Mouse (Mus musculus): Measurements from ENCODE around the gene Cpne8. TPM values are rescaled to one million over a fixed set of nuclear protein-coding genes. Genes with fewer than 3 reads are reported as not detected.
A peak's percentile ranks its signal among the peaks of the same experiment; 100 is the strongest.

Cpne8 gene
- 15.3 and 16.8 TPM in 2 replicates for total RNA-seq (2014; rRNA removed)
- 28.1 and 29.1 TPM in 2 replicates for polyA plus RNA-seq (2015; fragmentation: Nextera tagmentation; extraction: Ambion mirVana)

- TF ChIP-seq CTCF (IDR thresholded peaks at IDR 0.05; ENCODE audit: low read depth), result no peak
- Histone ChIP-seq H3K27ac (peak within 1 kb of the TSS; percentile 72), H3K4me2 (ENCODE audit: low read depth, low read length) (peak within 1 kb of the TSS; percentile 95), H3K9ac (replicated peaks; ENCODE audit: low read length) (peak within 1 kb of the TSS; percentile 69), H3K27me3 (ENCODE audit: insufficient read depth, low read length) (no peaks in the 10 kb centered on the region), H3K4me1 (ENCODE audit: insufficient read depth, low read length) (no peaks in the 10 kb centered on the region), H3K36me3 (ENCODE audit: insufficient read depth, low read length) (no peaks in the 10 kb centered on the region), H3K9me3 (ENCODE audit: low read length) (no peaks in the 10 kb centered on the region), H3K4me3 (ENCODE audit: low read length) (peak within 1 kb of the TSS; percentile 63)
- ATAC-seq, result peak; percentile 88
- under 1% methylated on average over 52 of the region's 56 CpGs for WGBS
- peak; percentile 74 for DNase-seq (ENCODE audit: low spot score)
Measured at GRCm38 (mm10) chr15:90678985-90679759, at the start of gene Cpne8. Gene Cpne8 (minus strand): TSS chr15:90679432.

- TF ChIP-seq CTCF (IDR thresholded peaks at IDR 0.05; ENCODE audit: low read depth), result no peak
- no peak overlapping the region for H3K9ac ChIP-seq (replicated peaks; ENCODE audit: low read length)
- no peaks in the 10 kb centered on the region for H3K36me3 ChIP-seq (ENCODE audit: insufficient read depth, low read length)
- H3K4me3 ChIP-seq (ENCODE audit: low read length), result no peak overlapping the region
- no peaks in the 10 kb centered on the region for H3K4me1 ChIP-seq (ENCODE audit: insufficient read depth, low read length)
- H3K27ac ChIP-seq, result no peak overlapping the region
- WGBS, result 92% methylated on average over 4 of the region's 4 CpGs
- DNase-seq (ENCODE audit: low spot score) (no peak), ATAC-seq (no peak)
- H3K9me3 ChIP-seq (ENCODE audit: low read length), result no peaks in the 10 kb centered on the region
- no peak overlapping the region for H3K4me2 ChIP-seq (ENCODE audit: low read depth, low read length)
- no peaks in the 10 kb centered on the region for H3K27me3 ChIP-seq (ENCODE audit: insufficient read depth, low read length)
Measured at GRCm38 (mm10) chr15:90717717-90718116, 38.5 kb upstream of the Cpne8 start.

DNA sequence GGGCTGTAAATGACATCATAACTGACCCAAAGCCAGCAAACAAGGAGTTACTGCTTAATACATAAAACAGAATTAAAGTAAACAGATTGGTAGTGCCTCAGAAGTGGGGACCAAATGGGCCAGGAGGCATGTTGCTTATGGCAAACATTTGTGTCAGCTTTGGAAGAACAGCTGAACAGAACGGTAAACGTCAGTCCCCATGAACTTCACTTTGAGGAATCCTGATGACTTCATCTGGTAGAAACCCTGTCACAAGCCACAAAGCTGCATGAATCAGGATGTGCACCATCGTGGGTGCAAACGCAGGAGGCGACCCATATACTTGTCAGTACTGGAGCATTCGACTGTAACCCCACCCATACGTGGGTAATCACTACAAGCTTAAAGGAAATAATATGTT lies 30.1 kb upstream of the Cpne8 start:
- Histone ChIP-seq H3K4me1 (ENCODE audit: insufficient read depth, low read length) (no peaks in the 10 kb centered on the region), H3K36me3 (ENCODE audit: insufficient read depth, low read length) (no peaks in the 10 kb centered on the region), H3K4me3 (ENCODE audit: low read length) (no peak overlapping the region), H3K27me3 (ENCODE audit: insufficient read depth, low read length) (no peaks in the 10 kb centered on the region), H3K4me2 (ENCODE audit: low read depth, low read length) (no peak overlapping the region), H3K27ac (no peak overlapping the region), H3K9me3 (ENCODE audit: low read length) (no peaks in the 10 kb centered on the region), H3K9ac (replicated peaks; ENCODE audit: low read length) (no peak overlapping the region)
- 83% methylated on average over 7 of the region's 7 CpGs for WGBS
- no peak for ATAC-seq
- TF ChIP-seq CTCF (IDR thresholded peaks at IDR 0.05; ENCODE audit: low read depth), result no peak
- no peak for DNase-seq (ENCODE audit: low spot score)

DNA sequence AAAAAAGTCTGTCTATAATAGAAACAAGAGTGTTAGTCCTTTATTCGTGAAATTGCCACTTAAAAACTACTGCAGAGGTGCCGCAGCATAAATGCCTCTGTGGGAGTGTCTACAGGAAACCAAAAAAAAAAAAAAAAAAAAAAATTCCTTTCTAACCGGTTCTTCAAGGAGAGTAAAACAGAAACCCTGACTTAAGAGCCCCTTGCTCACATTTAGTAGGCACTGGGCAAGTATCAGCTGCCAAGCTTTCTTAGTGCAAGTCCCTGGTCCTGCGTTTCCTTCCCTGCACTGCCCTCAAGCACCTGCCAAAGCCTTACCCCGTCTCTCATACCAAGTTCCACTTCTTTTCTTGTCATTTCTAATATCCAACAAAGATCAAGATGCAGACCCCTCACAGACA lies 25.1 kb upstream of the Cpne8 start:
- H3K36me3 ChIP-seq (ENCODE audit: insufficient read depth, low read length), result no peaks in the 10 kb centered on the region
- H3K9ac ChIP-seq (replicated peaks; ENCODE audit: low read length), result no peak overlapping the region
- H3K4me2 ChIP-seq (ENCODE audit: low read depth, low read length), result no peak overlapping the region
- DNase-seq (ENCODE audit: low spot score) (no peak), ATAC-seq (no peak)
- no peak overlapping the region for H3K4me3 ChIP-seq (ENCODE audit: low read length)
- no peak overlapping the region for H3K27ac ChIP-seq
- no peaks in the 10 kb centered on the region for H3K27me3 ChIP-seq (ENCODE audit: insufficient read depth, low read length)
- 61% methylated on average over 5 of the region's 5 CpGs for WGBS
- no peaks in the 10 kb centered on the region for H3K4me1 ChIP-seq (ENCODE audit: insufficient read depth, low read length)
- no peak for TF ChIP-seq CTCF (IDR thresholded peaks at IDR 0.05; ENCODE audit: low read depth)
- H3K9me3 ChIP-seq (ENCODE audit: low read length), result no peaks in the 10 kb centered on the region

- no peaks in the 10 kb centered on the region for H3K4me1 ChIP-seq (ENCODE audit: insufficient read depth, low read length)
- H3K4me2 ChIP-seq (ENCODE audit: low read depth, low read length), result no peak overlapping the region
- no peak for ATAC-seq
- H3K4me3 ChIP-seq (ENCODE audit: low read length), result no peak overlapping the region
- H3K9ac ChIP-seq (replicated peaks; ENCODE audit: low read length), result no peak overlapping the region
- 46% methylated on average over 11 of the region's 11 CpGs for WGBS
- no peaks in the 10 kb centered on the region for H3K36me3 ChIP-seq (ENCODE audit: insufficient read depth, low read length)
- no peaks in the 10 kb centered on the region for H3K27me3 ChIP-seq (ENCODE audit: insufficient read depth, low read length)
- no peak overlapping the region for H3K27ac ChIP-seq
- no peak for TF ChIP-seq CTCF (IDR thresholded peaks at IDR 0.05; ENCODE audit: low read depth)
- DNase-seq (ENCODE audit: low spot score), result peak; percentile 7
- no peaks in the 10 kb centered on the region for H3K9me3 ChIP-seq (ENCODE audit: low read length)
Measured at GRCm38 (mm10) chr15:90703502-90704232, 24.4 kb upstream of the Cpne8 start.

GRCm38 (mm10) chr15:90686770-90687169 lies 7.5 kb upstream of the Cpne8 start:
- H3K9ac ChIP-seq (replicated peaks; ENCODE audit: low read length), result no peak overlapping the region
- TF ChIP-seq CTCF (IDR thresholded peaks at IDR 0.05; ENCODE audit: low read depth), result no peak
- ATAC-seq, result no peak

More at GRCm38 (mm10) chr15:90686770-90687169, 7.5 kb upstream of the Cpne8 start:
- Histone ChIP-seq H3K4me2 (ENCODE audit: low read depth, low read length) (no peak overlapping the region), H3K4me3 (ENCODE audit: low read length) (no peak overlapping the region), H3K27ac (no peak overlapping the region), H3K27me3 (ENCODE audit: insufficient read depth, low read length) (no peaks in the 10 kb centered on the region), H3K4me1 (ENCODE audit: insufficient read depth, low read length) (no peaks in the 10 kb centered on the region), H3K36me3 (ENCODE audit: insufficient read depth, low read length) (no peaks in the 10 kb centered on the region), H3K9me3 (ENCODE audit: low read length) (no peaks in the 10 kb centered on the region)
- DNase-seq (ENCODE audit: low spot score), result no peak
- WGBS, result 90% methylated on average over 6 of the region's 6 CpGs

All from hindbrain, postnatal 0 days (tissue).